Mouse (Mus musculus) mouse embryonic stem cell (cell line): Measurements from ENCODE around the gene Arntl.

Experiments
- in situ Hi-C, 2 experiments: fragments of 300-500 bp; cut with MboI; formaldehyde crosslinking; loops; 1 replicate in 1 of 2; 3 replicates in 1 of 2; pipeline ENCODE4 v1.14.3; 2019 to 2020; ENCODE audit warnings: low sequenced_read_pairs in 2 of 2, low pct_unique_long_range_greater_than_20kb in 1 of 2, mixed read lengths in 1 of 2; ENCODE audit not compliant: unreplicated experiment in 1 of 2

The Arntl gene

DNA sequence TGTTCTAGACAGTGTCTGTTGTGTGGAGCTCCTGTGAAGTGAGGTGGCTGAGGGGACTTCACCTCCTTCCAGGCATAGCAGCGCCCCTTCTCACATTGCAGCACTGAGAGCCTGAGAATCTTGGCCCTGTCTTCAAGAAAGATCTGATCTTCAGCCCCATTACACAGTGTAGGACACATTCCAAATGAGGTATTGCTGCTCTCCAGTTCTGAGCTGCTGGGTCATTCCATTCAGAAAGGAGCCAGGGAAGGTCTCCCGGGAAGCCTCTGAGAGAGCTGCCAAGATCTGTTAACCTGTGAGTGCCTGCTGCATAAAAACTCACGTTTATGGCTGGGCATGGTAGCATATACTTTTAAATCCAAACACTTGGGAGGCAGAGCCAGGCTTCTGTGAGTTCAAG lies 5.7 kb upstream of the Arntl start:
- in situ Hi-C loops: no loop called here

DNA sequence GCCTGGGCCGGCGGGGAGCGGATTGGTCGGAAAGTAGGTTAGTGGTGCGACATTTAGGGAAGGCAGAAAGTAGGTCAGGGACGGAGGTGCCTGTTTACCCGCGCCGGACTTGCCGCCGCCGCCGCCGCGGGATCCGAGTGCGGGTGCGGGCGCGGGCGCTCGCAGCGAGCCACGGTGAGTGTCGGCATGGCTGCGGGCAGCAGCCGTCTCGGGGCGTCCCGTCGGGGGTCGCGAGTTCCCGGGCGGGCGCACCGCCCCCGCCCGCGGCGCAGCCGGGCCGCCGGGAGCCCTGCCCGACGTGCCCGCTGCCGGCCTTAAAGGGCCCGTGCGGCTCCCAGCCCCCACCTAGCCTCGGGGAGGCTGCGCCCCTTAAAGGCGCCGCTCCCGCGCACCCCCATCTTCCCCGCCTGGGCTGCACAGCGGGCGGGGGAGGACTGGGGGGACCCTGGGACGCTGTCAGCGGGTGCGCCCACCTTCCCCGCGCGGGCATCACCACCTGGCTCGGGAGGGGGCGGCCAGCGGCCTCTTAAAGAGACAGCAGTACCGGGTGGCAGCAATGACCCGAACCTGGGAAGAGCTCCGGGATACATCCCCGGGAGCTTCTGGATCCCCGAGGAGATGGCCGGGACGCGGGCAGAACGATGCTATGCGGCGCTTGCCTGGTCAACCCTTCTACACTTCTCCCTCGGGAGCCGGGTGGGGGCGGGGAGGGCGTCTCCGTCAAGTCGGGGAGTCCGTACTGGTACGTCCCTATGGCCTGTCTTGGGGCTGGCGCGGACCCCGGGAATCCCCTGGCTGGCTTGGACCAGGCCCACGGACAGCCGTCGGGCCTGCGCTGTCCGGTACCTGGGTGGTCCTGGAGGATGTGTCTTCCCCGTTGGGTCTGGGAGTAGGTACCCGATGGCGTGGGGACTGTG lies 464 bp downstream of the Arntl start:
- in situ Hi-C loops: no loop called here

DNA sequence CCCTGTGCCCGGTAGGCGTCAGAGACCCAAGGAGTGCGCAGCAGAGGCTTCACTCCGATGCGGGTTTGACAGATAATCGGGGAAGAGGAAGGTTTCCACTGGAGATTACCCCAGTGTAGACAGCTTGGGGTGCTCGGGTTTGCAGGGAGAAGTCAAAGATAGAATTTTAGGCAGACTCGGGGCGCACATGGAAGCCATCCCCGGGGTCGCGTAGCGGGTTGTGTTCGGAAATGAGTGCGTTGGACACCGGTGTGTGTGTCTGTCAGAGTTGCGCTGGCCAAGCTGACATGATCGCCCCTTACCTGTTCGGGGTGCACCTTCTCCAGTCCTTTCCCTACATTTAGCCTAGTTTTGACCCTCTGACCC lies 1.1 kb downstream of the Arntl start:
- in situ Hi-C loops: no loop called here

DNA sequence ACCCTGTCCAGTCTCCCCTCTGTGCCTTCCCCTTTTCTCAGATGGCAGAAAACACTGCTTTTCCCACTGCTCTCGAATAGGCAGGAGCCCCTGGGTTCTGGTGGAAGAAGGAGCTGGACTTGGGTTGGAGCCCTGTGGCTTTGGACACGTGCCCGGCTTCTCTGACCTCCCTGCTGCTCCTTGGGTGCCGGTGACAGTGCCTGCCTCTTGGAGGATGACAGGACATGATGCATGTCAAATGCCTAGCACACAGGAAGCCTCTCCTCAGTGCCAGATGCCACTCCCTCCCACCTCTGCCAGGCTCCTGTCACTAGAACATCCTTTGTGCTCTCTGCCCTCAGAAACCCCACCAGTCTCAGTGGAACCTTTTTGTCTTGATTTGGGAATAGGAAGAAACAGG lies 3.2 kb downstream of the Arntl start:
- in situ Hi-C loops: no loop called here

DNA sequence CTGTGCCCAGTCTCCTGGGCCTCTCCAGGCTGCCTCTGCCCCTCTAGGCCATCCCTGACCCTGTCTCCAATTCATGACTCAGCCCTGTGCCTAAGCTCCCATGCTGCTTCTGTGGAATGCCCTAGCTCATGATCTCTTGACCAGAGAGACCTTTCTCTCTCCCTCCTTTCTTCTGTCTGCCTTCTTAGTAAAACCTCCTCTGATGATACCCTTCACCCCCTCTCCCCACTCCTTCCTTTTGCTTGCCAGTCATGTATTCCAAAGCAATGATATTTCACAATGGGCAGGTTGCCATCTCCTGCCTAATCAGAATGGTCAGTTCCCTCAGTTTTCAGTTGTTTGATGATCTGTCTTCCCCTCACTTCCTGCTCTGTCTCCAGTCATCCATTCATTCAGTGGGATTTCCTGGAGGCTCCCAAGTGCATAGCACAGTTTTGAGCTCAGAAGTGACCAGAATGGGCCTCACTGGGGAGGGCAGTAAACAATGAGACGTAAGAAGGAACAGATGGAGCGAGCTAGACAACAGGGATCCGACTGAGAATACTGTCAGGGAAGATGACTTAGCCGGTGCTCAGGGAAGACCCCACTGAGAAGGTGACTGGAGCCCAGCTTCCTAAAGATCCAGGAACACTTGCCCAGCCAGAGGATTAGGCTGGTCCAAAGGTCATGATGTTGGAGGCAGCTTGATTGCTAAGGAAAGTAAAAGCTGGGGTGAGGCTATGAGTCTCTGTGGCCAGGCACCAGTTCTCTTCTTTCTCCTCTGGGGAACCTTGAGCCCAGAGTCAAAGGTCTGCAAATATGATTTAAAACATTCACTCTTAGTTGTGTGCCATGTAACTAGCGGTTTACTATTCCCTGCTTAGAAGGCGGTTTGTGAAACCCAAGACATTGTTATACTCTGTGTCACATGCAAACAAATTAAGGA lies 7.2 kb downstream of the Arntl start:
- in situ Hi-C loops: no loop called here

DNA sequence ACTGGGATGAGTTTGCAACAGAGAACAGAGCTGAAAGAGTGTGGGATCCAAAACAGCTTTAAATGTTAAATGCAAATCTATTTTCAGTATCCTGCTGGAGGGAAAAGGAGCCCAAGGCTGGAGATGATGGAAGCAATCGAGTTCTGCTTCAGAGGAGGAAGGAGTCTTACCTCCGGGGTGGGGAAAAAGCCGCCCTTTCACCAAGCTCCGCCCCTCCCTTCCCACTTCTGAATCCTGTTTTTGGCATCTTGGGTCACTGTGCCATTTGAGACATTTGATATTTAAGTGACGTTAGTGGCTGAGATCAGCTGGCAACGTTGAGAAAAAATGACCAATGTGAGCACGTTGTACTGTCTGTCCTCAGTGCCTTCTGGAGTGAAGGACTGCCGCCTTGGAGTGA lies 8.9 kb downstream of the Arntl start:
- in situ Hi-C loops: no loop called here

DNA sequence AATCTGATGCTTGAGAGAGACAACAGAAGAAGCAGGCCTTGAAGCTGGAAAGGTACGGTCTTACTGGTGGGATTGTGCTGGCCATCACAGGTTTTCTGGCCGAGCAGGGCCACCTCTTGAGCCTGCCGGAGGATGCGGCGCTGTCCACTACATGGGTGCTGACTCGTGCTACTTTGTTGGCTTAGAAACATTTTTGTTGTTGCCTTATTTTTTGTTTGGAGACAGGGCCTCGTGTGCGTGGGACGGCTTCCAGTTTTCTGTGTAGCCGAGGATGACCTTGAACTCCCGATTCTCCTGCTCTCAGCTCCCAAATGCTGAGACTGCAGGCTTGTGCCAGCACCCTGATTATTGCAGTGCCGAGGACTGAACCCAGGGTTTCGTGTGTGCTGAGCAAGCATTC lies 12.2 kb downstream of the Arntl start:
- in situ Hi-C loops: no loop called here

DNA sequence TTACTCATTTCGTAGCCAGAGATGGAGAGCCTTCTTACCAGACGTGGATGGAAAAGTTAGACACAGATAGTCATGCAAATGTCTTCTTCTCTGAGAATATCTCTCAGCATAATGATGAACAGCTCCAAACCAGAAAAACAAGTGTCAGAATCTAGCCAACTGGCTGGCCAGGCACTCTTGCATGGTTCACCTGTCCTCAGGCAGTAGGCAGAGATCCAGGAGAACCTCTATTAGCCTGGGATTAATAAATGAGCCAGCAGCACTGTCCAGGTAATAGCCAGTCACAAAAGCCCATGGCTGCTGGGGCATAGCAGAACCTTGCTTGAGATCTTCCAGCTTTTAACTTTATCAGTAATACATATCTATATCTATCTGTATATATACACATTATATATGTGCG lies 12.6 kb downstream of the Arntl start:
- in situ Hi-C loops: no loop called here

DNA sequence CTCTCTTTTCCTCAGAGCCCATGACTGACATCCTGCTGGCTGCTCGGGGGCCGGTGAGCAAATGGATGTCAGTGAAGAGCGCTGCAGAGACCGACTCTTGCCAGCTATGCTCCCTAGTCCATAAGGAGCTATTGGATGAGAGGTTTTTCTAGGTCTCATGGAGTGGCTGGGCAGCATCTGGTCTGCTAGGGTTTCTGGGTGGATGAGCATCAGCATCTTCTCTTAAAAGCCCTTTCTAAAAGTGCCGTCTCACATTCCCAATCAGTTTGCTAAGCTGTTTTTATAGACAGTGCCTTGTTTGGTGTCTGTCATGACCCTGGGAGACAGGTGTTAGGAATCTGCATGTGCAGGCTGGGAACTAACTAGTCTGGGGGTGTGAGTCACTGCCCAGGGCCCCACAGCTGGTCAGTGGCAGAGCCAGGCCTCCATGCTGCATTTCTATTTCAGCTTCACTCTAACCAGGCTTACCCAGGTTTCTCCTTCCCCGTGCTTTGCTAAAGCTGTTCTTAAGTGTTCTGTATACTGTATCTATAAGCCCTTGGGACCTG lies 13.5 kb downstream of the Arntl start:
- in situ Hi-C loops: no loop called here

DNA sequence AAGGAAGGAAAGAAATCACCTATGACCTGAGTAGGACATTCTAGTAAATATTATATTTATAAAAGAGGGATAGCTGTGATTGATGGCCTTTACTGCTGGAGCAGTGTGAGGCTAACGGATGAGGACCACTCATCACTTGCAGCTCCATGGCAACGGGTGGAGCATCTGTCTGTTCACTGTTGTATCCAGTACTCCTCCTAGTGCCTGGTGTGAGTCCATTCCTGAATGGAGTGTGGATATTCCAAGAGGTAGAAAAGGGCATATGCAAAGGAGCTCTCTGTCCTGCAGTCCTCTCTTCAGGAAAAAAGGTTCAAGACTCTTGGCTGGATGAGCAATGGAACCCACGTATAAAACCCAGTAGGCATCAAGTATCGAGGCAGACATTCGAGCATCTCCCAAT lies 15.6 kb downstream of the Arntl start:
- in situ Hi-C loops: no loop called here

DNA sequence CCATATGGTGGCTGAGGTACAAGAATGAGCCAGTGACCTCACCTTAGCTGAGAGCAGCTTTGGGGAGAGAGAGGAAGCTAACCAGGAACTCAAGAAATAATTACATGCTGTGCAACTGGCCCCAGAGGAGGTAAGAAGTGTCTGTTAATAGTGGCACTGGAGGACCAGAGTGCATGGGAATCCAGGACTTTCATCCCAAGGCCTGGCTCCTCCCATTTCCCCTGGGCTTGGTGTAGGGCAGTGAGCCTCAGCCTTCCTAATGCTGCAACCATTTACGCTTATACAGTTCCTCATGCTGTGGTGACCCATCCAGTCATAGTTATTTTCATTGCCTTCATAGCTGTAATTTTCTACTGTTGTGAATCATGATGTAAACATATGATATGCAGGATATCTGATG lies 17.4 kb downstream of the Arntl start:
- in situ Hi-C loops: no loop called here

DNA sequence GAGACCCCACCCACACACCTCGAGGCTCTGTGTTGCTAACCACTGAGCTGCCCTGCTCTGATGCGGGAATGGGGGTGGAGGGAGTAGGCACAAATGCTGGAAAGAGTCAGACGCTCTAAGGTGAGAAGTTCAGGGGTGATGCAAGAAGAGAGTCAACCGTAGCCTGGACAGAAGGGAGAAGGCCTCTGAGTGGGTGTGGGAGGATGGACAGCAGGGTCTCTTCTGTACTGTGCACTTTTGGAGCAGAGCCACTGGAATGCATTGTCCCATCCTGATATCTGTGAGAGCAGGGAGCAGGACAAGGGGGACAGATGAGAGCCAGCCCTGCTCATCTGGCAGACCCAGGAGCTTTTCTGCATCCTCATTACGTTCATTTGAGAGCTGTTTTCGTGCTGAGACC lies 21.2 kb downstream of the Arntl start:
- in situ Hi-C loops: no loop called here

DNA sequence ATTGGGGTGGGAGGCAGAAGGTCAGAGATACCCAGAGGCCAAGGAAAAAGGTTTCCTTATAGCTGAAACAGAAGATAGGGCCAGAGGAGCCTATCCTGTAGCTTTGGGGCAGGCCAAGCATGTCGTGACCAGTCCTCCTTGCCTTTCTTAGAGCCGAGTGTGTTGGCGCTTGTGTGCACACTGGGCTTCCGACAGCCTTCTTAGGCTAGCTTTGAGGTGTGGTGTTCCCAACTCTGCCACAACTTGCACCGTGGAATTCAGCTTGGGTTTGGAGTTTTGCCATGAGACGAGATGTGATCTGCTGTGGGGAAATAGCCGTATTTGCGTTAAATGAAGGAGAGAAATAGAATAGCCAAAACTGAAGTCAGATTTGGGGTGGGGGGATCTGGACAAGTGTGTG lies 28.9 kb downstream of the Arntl start:
- in situ Hi-C loops: no loop called here

DNA sequence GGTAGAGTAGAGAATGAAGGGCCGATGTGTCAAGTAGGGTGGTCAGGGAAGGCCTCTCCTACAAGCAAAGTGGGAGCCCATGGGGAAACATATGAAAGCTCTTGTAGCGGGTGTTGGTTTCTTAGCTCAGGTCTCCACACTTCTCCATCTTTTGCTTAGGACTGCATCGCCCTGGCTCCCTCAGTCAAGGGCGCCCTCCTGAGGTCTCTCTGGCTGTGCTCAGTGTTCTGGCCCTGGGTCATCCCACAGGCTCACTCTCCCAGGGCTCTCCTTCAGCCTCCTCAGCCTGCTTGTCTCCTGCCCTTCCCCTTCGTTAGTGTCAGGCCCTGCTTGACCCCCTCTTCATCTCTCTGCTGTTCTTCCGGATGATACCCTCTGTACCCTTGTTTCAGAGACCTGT lies 31.1 kb downstream of the Arntl start:
- in situ Hi-C loops: no loop called here

DNA sequence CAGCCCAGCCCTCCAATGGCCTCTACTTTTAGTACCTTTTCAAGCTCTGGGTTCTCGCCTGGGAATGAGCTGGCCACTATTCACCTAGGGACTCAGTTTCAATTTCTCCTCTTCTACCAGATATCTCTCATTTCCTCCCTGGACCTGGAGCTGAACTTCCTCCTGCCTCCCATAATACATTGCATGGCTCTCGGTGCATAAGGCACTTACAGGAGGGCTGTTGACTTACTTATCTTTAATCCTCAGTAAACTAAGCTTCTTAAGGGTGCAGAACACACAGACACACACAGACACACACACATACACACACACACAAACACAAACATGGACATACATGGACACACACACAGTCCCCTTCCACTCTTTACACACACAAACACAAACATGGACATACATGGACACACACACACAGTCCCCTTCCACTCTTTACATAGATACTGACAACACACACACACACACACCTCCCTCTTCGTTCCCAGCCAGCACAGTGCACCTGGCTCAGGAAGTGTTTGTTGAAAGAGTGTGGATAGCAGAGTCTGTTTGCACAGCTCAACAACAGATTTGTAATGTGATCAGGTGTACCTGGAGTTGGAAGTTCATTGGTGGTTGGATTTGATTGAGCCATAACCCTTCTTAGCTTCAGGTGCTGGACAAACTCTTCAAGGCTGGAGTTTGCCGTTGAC lies 32.3 kb downstream of the Arntl start:
- in situ Hi-C loops: no loop called here

DNA sequence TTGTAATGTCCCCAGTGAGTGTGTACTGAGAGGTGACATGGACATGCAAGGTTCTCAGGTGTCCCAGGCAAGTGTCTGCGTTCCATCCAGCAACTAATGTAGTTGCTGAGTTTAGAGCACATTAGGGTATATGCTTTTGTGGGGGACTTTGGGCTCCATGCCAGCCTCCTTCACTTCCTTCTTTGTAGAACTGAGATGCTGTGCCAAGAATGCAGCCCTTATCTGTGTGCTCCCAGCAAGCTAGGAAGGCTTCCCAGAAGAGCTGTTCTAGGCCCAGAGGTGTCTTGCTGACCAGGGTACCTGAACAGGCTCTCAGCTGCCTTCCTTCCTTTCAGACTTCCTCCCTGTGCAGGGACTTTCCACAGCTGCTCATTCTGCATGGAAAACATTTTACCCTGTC lies 33.2 kb downstream of the Arntl start:
- in situ Hi-C loops: no loop called here

DNA sequence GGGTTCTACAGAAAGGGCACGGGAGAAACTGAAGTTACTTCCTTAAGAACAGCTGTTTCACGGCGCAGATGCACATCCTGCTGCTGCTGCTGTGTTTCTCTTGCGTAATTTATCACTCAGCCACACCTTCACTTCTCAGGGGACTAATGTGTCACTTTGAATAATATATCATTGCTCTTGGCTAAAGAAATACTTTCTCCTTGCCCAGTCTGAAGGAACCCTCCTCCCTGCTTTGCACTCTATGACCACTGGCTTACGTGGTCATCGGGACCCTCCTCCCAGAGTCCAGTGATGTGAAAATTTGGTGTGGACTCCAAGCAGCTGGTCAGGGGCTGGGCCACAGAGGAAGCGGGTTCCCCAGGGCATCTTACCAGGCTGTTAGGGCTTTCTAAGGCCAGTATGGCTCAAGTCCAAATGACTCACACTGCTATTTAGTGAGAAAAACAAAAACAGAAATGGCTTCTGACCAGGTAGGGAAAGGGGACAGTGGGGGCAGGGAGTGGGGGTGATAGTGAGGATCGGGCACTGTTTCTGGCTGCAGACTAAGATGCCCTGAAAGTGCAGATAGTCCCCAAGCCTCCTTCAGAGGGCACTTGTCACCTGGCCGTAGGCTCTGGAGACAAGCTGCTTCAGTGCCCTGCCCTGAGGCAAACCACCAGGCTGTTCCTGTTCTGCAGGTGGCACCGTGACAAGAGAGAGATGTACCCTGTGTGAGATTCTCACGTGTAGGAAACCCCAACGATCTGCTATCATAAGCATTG lies 34.8 kb downstream of the Arntl start:
- in situ Hi-C loops: no loop called here

DNA sequence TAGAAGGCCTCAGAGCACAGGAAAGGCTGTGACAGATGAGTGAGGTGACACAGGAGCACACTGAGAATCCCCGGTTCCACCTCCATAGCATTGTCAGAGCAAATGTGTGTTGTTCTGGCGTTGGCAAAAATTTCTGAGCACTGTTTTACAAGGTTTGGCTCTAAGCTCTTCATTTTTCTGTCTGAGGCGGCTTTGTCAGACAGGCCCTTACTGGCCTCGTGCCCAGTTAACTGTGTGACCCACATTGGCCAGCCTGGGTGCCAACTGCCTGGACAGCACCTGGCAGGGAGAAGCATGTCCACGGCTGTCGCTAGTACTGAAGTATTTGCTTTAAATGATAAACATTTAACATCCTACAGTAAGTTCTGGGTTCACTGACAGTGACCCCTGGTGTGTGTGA lies 35.4 kb downstream of the Arntl start:
- in situ Hi-C loops: no loop called here
